Mouse (Mus musculus): ENCODE results near the gene Iqgap1.

Gene Iqgap1

GRCm38 (mm10) chr7:80718471-80718870 is 107.3 kb downstream of the Iqgap1 start:
- DNase-seq (ENCODE audit: low spot score in 2 of 2) = no peak

GRCm38 (mm10) chr7:80716758-80717157 is 109.0 kb downstream of the Iqgap1 start:
- DNase-seq (ENCODE audit: low spot score in 2 of 2) = no peak

GRCm38 (mm10) chr7:80715306-80715705 is 110.5 kb downstream of the Iqgap1 start:
- DNase-seq (ENCODE audit: low spot score in 2 of 2) = peak; percentile 40 to 49

- DNase-seq (ENCODE audit: low spot score in 2 of 2) = no peak
Observed at GRCm38 (mm10) chr7:80711496-80711895, 114.3 kb downstream of the Iqgap1 start.

- no peak for DNase-seq (ENCODE audit: low spot score in 2 of 2)
Observed at GRCm38 (mm10) chr7:80710333-80710732, 115.4 kb downstream of the Iqgap1 start.

- no peak for DNase-seq (ENCODE audit: low spot score in 2 of 2)
Observed at GRCm38 (mm10) chr7:80704066-80704465, 121.7 kb downstream of the Iqgap1 start.

- no peak for DNase-seq (ENCODE audit: low spot score in 2 of 2)
Observed at GRCm38 (mm10) chr7:80702510-80702909, 123.3 kb downstream of the Iqgap1 start.

GRCm38 (mm10) chr7:80699709-80700108 is 126.1 kb downstream of the Iqgap1 start:
- DNase-seq (ENCODE audit: low spot score in 2 of 2) = no peak

- DNase-seq (ENCODE audit: low spot score in 2 of 2) = no peak
Observed at GRCm38 (mm10) chr7:80698940-80699339, 126.8 kb downstream of the Iqgap1 start.

GRCm38 (mm10) chr7:80697859-80698258 is 127.9 kb downstream of the Iqgap1 start:
- DNase-seq (ENCODE audit: low spot score in 2 of 2) = no peak

GRCm38 (mm10) chr7:80696903-80697302 is 128.9 kb downstream of the Iqgap1 start:
- no peak for DNase-seq (ENCODE audit: low spot score in 2 of 2)

GRCm38 (mm10) chr7:80696334-80696733 is 129.4 kb downstream of the Iqgap1 start:
- no peak for DNase-seq (ENCODE audit: low spot score in 2 of 2)

- no peak for DNase-seq (ENCODE audit: low spot score in 2 of 2)
Observed at GRCm38 (mm10) chr7:80692472-80692871, 133.3 kb downstream of the Iqgap1 start.

- peak in 1 of 2 experiments; percentile 53 for DNase-seq (ENCODE audit: low spot score in 2 of 2)
Observed at GRCm38 (mm10) chr7:80691131-80691530, 134.6 kb downstream of the Iqgap1 start.

GRCm38 (mm10) chr7:80689221-80689591 is 136.6 kb downstream of the Iqgap1 start:
- no peak for DNase-seq (ENCODE audit: low spot score in 2 of 2)

- peak; percentile 16 to 20 for DNase-seq (ENCODE audit: low spot score in 2 of 2)
Observed at GRCm38 (mm10) chr7:80688556-80689220, 137.1 kb downstream of the Iqgap1 start, which contains the start of gene Crtc3. Gene Crtc3 (minus strand): TSS chr7:80688877.

GRCm38 (mm10) chr7:80687721-80688555 is 137.8 kb downstream of the Iqgap1 start:
- DNase-seq (ENCODE audit: low spot score in 2 of 2) = peak; percentile 32 to 43

- no peak for DNase-seq (ENCODE audit: low spot score in 2 of 2)
Observed at GRCm38 (mm10) chr7:80685639-80686038, 140.1 kb downstream of the Iqgap1 start.

GRCm38 (mm10) chr7:80682630-80683029 is 143.1 kb downstream of the Iqgap1 start:
- DNase-seq (ENCODE audit: low spot score in 2 of 2) = no peak

GRCm38 (mm10) chr7:80680218-80680847 is 145.4 kb downstream of the Iqgap1 start:
- no peak for DNase-seq (ENCODE audit: low spot score in 2 of 2)

GRCm38 (mm10) chr7:80672323-80672722 is 153.5 kb downstream of the Iqgap1 start:
- no peak for DNase-seq (ENCODE audit: low spot score in 2 of 2)

GRCm38 (mm10) chr7:80670889-80671288 is 154.9 kb downstream of the Iqgap1 start:
- no peak for DNase-seq (ENCODE audit: low spot score in 2 of 2)
